Mouse (Mus musculus) splenic B cell, adult 2 months (primary cell): ENCODE results near the gene Ociad1.
A peak's percentile ranks its signal among the peaks of the same experiment; 100 is the strongest.

Experiments
- DNase-seq: peaks from one replicate; pipeline ENCODE4 v3.0.0-alpha.2; 2011; ENCODE audit warnings: low read depth, low spot score
- H3K27me3 ChIP-seq: 2 replicates; pipeline ENCODE4 v1.6.1; 2012; ENCODE audit warnings: mild to moderate bottlenecking, low read length, moderate library complexity, mixed read lengths; ENCODE audit not compliant: control insufficient read depth, poor library complexity, insufficient read depth, severe bottlenecking
- H3K36me3 ChIP-seq: 2 replicates; pipeline ENCODE4 v1.6.1; 2012; ENCODE audit warnings: mild to moderate bottlenecking, low read length, moderate library complexity, mixed read lengths; ENCODE audit not compliant: control insufficient read depth, poor library complexity, insufficient read depth, severe bottlenecking

Gene Ociad1

GRCm38 (mm10) chr5:73268636-73269213, 23.9 kb upstream of the Ociad1 start:
- DNase-seq = no peak
- no peaks in the 10 kb centered on the region for H3K27me3 ChIP-seq
- no peaks in the 10 kb centered on the region for H3K36me3 ChIP-seq

- H3K27me3 ChIP-seq = no peaks in the 10 kb centered on the region
- DNase-seq = no peak
These were observed 22.0 kb upstream of the Ociad1 start for GRCm38 (mm10) chr5:73270612-73271011.

GRCm38 (mm10) chr5:73273171-73273570, 19.4 kb upstream of the Ociad1 start:
- Histone ChIP-seq H3K36me3 (no peaks in the 10 kb centered on the region), H3K27me3 (no peaks in the 10 kb centered on the region)
- DNase-seq = no peak

More at GRCm38 (mm10) chr5:73270612-73271011, 22.0 kb upstream of the Ociad1 start:
- H3K36me3 ChIP-seq = no peaks in the 10 kb centered on the region

GRCm38 (mm10) chr5:73274941-73275340, 17.6 kb upstream of the Ociad1 start:
- H3K36me3 ChIP-seq = no peaks in the 10 kb centered on the region
- no peak for DNase-seq
- H3K27me3 ChIP-seq = no peaks in the 10 kb centered on the region

- Histone ChIP-seq H3K36me3 (no peaks in the 10 kb centered on the region), H3K27me3 (no peaks in the 10 kb centered on the region)
- no peak for DNase-seq
These were observed 13.4 kb upstream of the Ociad1 start for GRCm38 (mm10) chr5:73279190-73279589.

- Histone ChIP-seq H3K27me3 (no peaks in the 10 kb centered on the region), H3K36me3 (no peaks in the 10 kb centered on the region)
- DNase-seq = no peak
These were observed 12.6 kb upstream of the Ociad1 start for GRCm38 (mm10) chr5:73279732-73280566.

GRCm38 (mm10) chr5:73280567-73280850, 12.1 kb upstream of the Ociad1 start:
- H3K27me3 ChIP-seq = no peaks in the 10 kb centered on the region; the same call in 1 of the 2 replicates
- H3K36me3 ChIP-seq = no peaks in the 10 kb centered on the region
- DNase-seq = no peak

- no peak for DNase-seq
- Histone ChIP-seq H3K36me3 (no peaks in the 10 kb centered on the region), H3K27me3 (no peaks in the 10 kb centered on the region; the same call in 1 of the 2 replicates)
These were observed 8.5 kb upstream of the Ociad1 start for GRCm38 (mm10) chr5:73284046-73284445.

- no peak for DNase-seq
- Histone ChIP-seq H3K36me3 (no peaks in the 10 kb centered on the region), H3K27me3 (no peaks in the 10 kb centered on the region; the same call in 1 of the 2 replicates)
These were observed 7.1 kb upstream of the Ociad1 start for GRCm38 (mm10) chr5:73285470-73285978.

- DNase-seq = peak; percentile 38
- H3K27me3 ChIP-seq = no peaks in the 10 kb centered on the region; the same call in 1 of the 2 replicates
- H3K36me3 ChIP-seq = no peaks in the 10 kb centered on the region
These were observed 6.0 kb upstream of the Ociad1 start for GRCm38 (mm10) chr5:73286603-73287002.

GRCm38 (mm10) chr5:73289900-73290299, 2.7 kb upstream of the Ociad1 start:
- no peaks in the 10 kb centered on the region for H3K36me3 ChIP-seq
- DNase-seq = no peak
- no peaks in the 10 kb centered on the region; the same call in 1 of the 2 replicates for H3K27me3 ChIP-seq

- H3K27me3 ChIP-seq = no peaks in the 10 kb centered on the region
- peak; percentile 35 for DNase-seq
- H3K36me3 ChIP-seq = no peaks in the 10 kb centered on the region; the same call in 1 of the 2 replicates
These were observed 859 bp downstream of the Ociad1 start for GRCm38 (mm10) chr5:73293458-73293827.

- Histone ChIP-seq H3K36me3 (peaks cover 2% of the 10 kb centered on the region; the same call in 1 of the 2 replicates), H3K27me3 (no peaks in the 10 kb centered on the region)
- DNase-seq = no peak
These were observed 2.4 kb downstream of the Ociad1 start for GRCm38 (mm10) chr5:73295016-73295415.

GRCm38 (mm10) chr5:73295916-73296315, 3.3 kb downstream of the Ociad1 start:
- H3K27me3 ChIP-seq = no peaks in the 10 kb centered on the region
- peaks cover 8% of the 10 kb centered on the region; the same call in 1 of the 2 replicates for H3K36me3 ChIP-seq
- DNase-seq = no peak

GRCm38 (mm10) chr5:73301601-73302307, 9.2 kb downstream of the Ociad1 start:
- no peak for DNase-seq
- peaks cover 15% of the 10 kb centered on the region for H3K36me3 ChIP-seq
- no peaks in the 10 kb centered on the region for H3K27me3 ChIP-seq
